Mouse (Mus musculus): ENCODE data around the gene Gm35315.

DNA sequence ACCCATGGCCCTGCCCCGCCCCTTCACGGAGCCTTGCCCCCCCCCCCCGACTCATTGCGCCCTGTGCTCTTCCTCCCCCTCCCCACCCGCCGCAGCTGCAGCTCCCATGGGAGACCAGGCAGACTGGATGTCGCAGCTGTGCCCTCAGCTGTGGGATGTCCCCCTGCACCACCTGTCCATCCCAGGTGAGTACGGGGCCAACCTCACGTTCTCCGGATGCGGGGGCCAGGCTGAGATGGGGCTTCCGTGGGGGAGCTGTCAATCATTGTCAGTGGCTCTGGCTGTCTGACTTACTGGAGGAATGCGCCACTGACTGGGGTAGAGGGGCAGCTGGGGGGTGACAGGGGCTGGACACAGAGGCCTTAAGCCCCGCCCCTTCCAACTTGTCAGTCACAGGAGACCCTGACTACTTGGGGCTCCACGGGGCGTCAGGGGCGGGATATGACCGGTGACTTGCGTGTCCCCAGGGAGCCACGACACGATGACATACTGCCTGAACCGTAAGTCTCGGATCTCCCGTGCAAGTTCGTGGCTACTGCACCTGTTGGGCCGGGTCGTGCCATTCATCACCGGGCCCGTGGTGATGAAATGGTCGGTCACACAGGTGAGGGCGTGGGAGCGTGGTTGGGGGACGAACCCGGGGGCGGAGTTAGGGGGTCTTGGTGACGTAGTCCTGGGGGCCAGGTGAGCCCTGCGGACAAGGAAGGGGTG lies 6.9 kb upstream of the Gm35315 start:
- TF ChIP-seq CTCF (conservative IDR thresholded peaks at IDR 0.05; ENCODE audit: low read length) (no peak), POU5F1 (IDR thresholded peaks at IDR 0.05; ENCODE audit: borderline replicate concordance, low read length) (no peak)
